Mouse (Mus musculus) embryo, embryonic 10.5 days (tissue): ENCODE data around the gene Usp49.
"Not testable (repeated sequence)": the region's sequence is repeated elsewhere in the genome, so short reads cannot be mapped to it uniquely, and the experiment has no call there.

Source experiments
- DNase-seq: peaks from one replicate; pipeline ENCODE4 v3.0.0-alpha.2; 2015; ENCODE audit warnings: low spot score

Usp49 gene

DNA sequence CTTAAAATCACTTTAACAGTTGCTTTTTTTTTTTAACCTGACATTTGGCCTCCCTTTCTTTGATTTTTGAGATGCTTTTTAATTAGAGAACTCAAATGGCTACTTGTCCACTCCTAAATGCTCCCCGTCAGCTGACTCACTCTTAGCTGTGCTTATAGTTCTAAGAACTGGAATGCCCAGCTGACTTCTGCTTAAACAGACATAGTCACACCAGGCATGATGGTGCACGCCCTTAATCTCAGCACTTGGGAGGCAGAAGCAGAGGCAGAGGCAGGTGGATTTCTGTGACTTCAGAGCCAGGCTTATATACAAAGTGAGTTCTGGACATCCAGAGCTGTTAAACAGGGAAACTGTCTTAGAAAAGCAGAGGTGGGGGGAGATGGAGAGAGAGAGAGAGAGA, 21.5 kb downstream of the Usp49 start:
- DNase-seq = no peak

DNA sequence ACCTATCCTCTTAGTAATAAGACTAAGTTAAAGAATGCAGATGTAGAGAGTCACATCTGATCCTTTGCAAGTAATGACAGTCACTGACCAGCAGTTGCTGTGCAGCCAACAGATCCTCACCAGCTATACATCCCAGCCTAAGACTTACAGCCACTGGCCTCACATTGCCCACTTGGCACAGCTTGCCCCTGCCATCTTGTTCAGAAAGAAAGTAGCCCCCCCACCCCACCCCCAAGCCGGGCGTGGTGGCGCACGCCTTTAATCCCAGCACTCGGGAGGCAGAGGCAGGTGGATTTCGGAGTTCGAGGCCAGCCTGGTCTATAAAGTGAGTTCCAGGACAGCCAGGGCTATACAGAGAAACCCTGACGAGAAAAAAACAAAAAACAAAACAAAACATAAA, 23.9 kb downstream of the Usp49 start:
- not testable (repeated sequence) for DNase-seq

DNA sequence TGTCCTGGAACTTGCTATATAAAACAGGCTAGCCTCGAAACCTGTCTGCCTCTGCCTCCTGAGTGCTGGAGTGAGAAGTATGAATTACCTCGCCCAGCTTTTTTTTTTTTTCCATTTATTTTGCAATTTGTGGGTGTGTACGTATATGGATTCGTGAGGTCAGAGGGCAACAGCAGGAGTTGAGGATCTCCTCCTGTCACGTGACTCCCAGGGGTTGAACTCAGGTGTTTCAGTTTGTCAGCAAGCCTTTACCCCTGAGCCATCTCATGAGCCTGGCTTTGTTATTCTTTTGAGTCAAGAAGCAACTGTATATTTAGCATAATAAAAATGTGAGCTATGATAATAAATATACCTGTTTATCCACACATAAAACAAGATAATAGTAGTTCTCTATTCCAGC, 25.2 kb downstream of the Usp49 start:
- DNase-seq = no peak

DNA sequence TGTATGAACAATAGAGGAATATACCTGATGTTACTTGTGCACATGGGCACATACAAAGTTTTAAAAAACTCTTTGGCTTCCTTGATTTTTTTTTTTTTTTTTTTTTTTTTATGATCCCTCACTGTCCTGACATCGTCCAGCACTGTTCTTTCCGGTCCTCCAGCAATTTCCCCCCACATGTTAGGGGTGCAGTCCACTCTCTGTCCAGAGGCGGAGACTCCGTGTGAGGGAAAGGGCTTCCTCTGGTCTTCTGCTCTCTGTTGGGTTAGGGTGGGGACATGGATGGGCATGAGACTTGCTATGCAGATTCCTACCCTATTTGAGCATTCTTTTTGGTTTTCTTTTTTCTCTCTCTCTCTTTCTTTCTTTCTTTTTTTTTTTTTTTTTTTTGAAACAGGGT, 27.4 kb downstream of the Usp49 start:
- no peak for DNase-seq

DNA sequence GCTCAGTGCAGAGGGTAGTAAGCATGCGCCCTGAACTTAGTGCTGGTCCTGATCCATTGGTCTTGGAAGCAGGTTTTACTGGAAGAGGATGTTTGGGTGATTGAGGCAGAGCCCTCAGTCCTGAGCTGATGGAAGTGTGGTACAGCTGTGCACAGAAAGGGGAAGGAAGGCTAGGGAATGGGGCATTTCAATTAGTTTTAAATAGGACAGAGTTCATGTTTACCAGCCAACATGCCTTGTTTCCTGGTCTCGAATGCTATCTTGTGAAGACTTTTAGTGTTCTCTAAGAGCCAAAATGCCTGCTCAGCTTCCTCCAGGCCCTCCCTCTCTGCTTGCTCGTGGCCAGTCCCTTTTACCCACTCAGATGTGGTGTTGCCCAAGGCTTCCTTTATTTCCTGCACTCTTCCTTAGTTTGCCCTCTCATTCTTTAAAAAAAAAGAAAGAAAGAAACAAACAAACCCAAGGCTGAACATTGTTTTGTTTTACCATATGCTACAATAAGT, 28.3 kb downstream of the Usp49 start:
- DNase-seq = no peak

DNA sequence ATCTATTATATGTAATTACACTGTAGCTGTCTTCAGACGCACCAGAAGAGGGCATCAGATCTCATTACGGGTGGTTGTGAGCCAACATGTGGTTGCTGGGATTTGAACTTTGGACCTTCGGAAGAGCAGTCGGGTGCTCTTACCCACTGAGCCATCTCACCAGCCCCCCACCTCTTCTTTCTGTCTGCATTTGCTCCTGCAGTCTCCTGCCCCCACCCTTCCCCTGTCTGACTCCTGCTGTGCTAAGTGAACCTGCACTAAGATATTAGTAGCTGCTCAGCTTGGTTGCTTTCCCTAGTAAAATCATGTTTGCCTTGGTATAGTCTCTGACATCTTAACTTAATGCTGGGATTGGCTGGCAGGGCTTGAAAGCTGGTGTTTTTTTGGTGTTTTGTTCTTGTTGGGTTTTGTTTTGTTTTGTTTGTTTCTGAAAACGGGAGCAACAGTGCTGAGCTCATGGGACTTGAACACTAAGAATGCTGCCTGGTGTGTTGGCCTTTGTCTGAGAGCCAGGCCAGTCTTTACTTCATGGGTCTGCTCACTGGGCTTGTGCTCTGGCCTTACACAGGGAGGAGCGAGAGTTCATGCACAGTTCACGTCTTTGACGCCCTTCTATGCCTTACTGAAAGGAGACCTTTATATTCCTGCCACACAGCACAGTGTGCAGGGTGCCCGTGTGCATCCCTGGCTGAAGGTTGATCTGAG, 32.7 kb downstream of the Usp49 start:
- peak; percentile 77 for DNase-seq

DNA sequence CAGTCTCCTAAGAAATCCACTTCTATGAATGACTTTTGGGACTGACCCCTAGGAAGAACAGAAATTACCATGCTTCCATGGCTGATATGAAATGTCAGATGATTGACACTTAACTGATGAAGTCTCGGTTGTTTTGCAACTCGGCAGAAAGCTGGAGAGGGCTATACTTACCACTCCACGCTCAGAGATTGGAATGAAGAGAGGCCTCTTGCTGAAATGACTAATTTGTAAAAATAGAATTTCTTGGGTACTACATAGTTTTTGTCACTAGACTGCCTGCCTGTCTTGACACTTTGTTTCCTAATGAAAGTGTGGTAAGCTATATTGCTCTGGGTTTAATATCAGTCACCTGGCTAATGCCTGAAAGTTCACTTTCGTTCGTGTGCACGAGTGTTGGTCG, 34.0 kb downstream of the Usp49 start:
- no peak for DNase-seq

DNA sequence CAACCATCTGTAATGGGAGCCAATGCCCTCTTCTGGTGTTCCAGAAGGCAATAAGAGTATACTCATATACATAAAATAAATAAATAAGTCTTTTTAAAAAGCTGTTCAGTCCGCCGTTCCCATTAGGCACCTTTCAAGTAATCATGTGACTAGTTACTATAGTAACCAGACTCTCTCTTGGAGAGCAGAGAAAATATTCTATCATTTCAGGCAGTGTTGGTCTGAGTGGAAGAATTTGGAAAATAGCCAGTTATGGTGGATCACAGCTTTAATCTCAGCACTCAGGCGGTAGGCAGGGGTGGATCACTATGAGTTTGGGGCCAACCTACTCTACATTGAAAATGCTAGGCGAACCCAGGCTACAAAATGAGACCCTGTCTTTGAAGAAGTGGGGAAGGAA, 38.7 kb downstream of the Usp49 start:
- DNase-seq = no peak

DNA sequence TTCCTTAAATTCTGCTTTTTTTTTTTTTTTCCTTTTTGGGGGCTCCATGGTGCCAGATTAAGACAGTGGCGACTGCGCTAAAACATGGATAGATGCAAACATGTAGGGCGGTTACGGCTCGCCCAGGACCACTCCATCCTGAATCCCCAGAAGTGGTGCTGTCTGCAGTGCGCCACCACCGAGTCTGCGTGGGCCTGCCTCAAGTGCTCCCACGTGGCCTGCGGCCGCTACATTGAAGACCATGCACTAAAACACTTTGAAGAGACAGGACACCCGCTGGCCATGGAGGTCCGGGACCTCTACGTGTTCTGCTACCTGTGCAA, 41.5 kb downstream of the Usp49 start:
- no peak for DNase-seq

DNA sequence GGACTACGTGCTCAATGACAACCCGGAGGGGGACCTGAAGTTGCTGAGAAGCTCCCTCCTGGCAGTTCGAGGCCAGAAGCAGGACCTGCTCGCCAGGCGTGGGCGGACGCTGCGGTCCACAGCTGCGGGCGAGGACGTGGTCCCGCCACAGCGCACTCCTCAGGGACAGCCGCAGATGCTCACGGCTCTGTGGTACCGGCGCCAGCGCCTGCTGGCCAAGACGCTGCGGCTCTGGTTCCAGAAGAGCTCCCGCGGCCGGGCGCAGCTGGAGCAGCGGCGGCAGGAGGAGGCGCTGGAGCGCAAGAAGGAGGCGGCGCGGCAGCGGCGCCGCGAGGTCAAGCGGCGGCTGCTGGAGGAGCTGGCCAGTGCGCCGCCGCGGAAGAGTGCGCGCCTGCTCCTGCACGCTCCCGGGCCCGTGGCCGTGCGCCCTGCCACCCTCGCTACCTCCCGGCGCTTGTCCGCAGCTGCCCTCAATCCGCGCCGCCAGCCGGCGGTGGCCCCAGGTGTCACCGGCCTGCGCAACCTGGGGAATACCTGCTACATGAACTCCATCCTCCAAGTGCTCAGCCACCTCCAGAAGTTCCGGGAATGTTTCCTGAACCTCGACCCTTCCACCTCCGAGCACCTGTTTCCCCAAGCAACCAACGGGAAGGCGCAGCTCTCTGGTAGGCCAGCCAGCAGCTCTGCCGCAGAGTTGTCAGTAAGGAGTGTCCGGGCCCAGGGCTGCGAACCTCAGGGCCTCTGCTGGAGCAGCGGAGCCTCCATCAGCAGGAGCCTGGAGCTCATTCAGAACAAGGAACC, 42.0 kb downstream of the Usp49 start:
- DNase-seq = peak; percentile 80

DNA sequence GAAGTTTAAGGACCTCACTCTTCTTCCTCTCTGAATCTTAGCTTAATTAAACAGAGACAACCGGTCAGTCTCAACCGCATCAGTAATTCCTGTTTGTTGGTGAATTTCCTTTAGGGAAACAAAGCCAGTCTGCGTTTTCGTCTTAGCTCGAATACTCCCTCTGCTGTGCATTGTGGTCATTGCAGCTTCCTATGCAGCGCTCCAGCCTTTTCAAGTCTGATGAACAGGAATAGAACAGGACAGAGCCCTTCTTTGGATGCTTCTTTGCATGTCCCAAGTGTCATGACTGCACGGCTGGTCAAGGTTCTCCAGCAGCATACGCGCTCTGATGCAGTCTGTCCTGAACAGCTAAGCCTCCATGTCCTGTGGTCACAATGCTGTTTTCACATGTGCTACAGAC, 46.1 kb downstream of the Usp49 start:
- peak; percentile 88 for DNase-seq

DNA sequence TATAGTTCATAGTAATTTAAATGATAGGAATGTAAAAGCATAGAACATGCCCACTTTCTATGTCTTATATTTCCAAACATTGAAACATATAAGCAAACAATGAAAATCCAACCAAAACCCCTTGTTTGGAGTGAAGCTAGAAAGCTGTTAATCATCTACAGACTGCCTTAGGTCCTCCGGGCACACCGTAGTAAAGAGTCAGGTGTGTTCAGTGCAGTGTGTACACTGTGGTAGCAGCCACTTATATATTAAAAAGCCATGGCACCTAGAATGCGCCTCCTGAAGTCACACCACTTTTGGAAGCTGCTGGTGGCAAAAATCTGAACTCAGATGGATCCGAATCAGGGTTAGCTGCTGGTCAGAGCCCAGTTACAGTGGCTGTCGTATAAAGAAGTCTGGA, 47.7 kb downstream of the Usp49 start:
- DNase-seq = no peak

DNA sequence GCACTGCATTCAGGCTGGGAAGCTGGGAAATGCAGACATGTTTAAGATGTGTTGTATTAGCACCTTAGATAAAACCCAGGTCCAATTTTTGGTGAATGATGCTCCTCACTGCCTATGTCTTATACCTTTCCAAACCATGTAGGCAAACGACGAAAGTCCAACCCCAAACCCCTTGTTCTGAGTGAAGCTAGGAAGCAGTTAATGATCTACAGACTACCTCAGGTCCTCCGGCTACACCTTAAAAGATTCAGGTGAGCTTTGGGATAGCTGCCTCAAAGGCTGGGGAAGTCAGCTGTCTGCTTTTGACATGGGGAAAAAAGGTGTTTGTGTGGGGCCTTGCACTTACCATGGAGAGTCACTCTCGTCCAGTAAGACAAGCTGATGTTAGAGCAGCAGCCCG, 48.2 kb downstream of the Usp49 start:
- no peak for DNase-seq

DNA sequence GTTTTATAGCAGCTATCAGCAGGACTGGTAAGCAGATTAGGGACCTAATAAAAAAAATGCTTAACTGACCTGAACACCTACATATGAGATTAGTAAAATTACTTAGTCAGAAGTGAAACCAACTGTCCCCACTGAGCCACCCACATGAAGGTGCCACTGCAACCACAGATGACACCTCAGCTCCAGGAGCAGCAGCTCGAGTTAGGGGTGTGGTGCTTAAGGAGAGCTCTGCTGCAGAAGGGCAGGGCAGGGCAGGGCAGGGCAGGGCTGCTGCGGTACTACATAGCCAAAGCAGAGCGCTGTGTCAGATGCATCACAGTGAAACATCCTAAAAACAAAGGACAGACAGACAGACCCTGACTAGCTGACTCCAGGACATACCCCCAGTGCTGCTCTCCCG, 52.3 kb downstream of the Usp49 start:
- no peak for DNase-seq

DNA sequence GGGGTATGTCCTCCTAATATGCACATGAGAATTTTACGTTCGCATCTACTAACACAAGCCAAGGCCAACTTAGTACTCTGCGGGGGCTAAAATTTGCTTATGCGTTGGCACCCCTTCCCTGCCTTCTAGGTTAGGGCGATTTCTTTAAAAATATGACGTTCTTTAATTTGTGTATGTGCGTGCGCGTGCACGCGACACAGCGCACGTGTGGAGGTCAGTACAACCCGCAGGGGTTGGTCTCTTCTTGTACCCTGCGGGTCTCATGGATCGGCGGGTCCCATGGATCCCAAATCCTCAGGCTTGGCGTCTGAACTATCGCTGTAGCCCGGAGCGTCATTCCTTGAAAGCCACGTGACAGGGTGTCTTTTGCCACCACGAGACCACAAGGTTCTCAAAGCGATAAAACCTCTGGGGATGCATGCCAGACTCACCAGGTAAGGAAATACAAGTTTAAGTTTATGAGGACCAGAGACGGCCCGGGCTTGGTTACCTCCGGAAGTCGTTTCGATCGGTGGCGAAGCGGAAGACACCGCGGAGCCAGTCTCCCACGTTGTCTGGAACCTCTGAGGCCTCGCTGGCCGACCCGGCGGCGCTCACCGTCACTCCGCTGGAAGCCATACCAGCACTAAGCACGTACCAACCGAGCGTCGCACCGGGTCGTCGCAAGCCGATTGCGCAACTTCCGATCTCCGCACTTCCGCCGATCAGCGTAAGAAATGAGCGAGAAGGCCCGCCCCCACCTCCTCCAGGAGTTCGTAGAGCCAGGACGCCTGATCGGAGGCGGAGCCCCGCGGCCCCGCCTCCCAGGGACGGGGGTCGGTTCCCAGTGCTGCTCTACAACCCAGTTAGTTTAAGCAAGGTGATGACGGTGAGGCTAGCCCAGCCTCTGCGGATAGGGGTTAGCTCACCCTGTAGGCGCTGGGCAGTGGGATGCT, 57.2 kb downstream of the Usp49 start:
- peak; percentile 99 for DNase-seq

DNA sequence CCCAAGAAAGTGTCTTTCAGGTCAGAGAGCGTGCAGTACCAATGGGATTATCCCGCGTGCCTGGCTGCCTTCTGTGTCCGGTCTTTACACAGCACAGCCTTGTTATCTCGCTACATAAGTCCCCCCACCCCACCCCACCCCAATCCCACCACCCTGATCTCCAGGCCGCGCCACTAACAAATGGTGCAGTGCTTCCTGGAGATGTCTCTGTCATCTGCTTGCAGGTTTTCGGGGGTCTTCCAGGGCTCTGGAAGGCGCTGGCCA, 57.8 kb downstream of the Usp49 start, which contains the start of gene Tomm6:
Gene Tomm6, minus strand, starts transcription at position 43 of the 264 bp plus-strand sequence.
- DNase-seq = no peak

DNA sequence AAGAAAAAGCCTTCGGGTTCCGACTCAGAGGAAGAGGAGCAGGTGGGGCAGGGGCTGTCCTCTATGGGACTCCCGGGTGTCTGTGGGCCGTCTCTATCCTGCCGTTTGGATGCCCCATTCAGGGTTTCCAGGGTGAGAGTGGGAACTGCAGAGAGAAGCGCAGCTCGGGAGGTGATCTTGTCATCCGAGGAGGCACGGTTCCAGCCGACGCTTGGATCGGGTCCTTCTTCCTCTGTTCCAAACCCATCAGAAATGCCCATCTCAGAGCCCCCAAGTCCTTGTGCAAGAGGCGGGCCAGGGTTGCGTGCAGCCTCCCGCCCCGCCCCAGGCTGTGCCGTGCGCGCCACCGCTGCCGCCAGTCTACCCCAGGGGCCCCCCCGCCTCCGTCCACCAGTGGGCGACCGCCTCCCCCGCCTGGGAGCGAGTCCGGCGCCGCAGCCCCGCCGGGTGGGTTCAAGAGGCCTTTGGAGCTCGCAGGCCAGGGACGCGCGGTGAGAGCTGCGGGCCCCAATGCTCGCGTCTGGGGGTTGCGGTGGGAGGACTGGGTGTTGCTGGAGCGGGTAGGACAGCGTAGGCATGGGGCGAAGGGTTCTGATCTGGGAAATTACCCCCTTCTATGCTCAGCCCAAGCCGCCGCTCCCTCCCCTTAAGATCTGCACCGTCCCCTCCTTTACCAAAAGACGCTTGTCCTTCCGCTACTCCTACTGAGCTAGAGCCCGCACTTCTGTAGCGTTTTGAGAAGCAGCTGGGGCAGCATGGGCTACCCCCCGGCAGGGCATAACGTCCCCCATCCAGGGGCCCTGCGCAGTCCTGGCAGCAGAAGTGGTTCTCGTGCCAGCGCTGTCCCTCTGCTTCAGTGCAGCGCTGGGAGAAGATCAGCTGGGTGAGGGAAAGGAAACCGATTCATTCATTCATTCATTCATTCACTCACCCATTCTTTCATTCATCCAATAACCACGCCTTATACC, 58.4 kb downstream of the Usp49 start, which contains the start of gene Frs3:
Gene Frs3, plus strand, starts transcription at position 423 of the 968 bp plus-strand sequence.
- DNase-seq = peak; percentile 75

DNA sequence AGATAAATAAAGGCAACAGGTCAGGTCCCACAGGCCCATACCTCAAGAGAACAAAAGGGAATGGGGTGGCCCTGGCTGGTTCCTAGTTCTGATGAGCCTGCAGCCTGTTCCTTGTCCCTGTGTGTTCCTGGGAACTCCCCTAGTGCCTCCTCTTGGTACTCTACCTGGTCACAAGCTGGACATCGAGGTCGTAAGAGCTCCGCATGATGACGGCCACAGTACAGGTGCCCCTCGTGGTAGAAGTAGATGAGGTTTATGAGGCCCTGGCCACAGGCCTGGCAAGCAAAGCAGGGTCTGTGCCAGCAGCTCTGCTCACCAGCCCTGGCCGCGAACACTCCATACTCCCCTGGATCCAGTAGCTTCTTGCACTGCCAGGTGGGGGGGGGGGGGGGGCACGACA, 59.4 kb downstream of the Usp49 start:
- no peak for DNase-seq

DNA sequence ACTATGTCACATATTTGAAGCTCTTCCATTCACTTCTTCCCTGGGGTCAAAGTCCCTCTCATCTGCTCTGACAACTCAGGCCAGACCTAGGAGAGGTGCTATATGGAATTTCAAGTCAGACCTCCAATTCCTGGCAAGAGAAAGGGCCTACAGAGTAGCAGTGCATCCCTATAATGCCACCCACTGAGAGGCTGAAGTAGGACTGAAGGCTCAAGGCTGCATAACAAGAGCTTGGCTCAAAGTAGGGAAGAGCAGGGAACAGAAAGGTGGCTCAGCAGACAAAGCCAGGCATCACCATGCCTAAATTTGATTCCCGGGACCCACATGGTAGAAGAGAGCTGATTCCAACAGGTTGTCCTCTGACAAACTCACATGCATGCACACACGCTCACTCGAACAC, 61.2 kb downstream of the Usp49 start:
- DNase-seq = no peak

DNA sequence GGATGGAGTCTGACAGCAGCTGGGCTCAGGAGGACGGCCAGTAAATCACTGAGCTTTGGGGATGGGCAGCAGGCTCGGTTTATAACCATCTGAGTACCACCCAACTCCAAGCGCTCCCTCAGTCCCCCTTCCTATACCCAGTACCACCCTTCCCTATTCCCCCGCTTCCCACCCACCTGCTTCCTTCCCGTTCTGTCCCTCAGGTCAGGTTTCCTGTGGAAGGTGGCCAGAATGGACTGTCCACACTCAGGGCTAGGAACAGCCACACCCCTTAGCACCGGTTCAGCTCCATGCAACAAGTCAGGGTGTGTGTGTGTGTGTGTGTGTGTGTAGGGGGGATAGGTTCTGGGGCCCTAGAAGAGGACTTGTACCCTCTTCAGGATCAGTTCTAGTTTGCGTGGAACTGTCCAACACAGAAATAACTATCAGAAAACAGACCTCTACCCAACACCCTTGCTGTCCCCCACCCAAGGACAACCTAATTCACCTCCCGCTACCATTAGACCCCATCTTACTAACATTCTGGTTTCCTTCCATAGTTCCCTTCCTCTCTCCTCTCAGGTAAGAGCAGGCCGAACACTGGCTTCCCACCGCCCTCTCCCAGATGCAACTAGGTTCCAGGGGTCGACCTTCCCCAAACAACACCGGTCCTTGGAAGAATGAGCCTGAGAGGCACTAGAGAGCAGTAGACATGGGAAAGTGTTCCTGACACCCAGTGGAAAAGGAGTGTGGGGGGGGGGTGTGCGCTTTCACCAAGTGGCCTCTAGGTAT, 63.4 kb downstream of the Usp49 start:
- DNase-seq = no peak

DNA sequence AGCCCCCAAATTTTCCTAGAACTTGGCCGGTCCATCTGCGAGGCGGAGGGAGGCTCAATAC, 63.8 kb downstream of the Usp49 start, which contains the start of gene Gm21981:
Gene Gm21981, minus strand, starts transcription at position 14 of the 61 bp plus-strand sequence.
- DNase-seq = no peak
